Mouse (Mus musculus): ENCODE data around the gene Nt5e. TPM values are rescaled to one million over a fixed set of nuclear protein-coding genes. Genes with fewer than 3 reads are reported as not detected.

Nt5e gene
- polyA plus RNA-seq, 2 experiments from 2014 or later: 168 to 186 TPM

GRCm38 (mm10) chr9:88398461-88398860, 71.5 kb downstream of the Nt5e start:
- ATAC-seq: peak; percentile 32

- ATAC-seq: no peak
These were observed 77.1 kb downstream of the Nt5e start for GRCm38 (mm10) chr9:88404088-88404487.

- no peak for ATAC-seq
These were observed 77.5 kb downstream of the Nt5e start for GRCm38 (mm10) chr9:88404515-88404914.

GRCm38 (mm10) chr9:88409978-88410377, 83.0 kb downstream of the Nt5e start:
- no peak for ATAC-seq

GRCm38 (mm10) chr9:88416752-88417151, 89.8 kb downstream of the Nt5e start:
- no peak for ATAC-seq

Other genes with a start within 250 kb of the Nt5e start
- gene Snx14, start 111.8 kb downstream of the Nt5e start, polyA plus RNA-seq (2017; shearing (Covaris generic)): 10 to 100 TPM; 40.0 to 44.5 TPM
- gene Gm20537, start 129.4 kb downstream of the Nt5e start, polyA plus RNA-seq (2017; shearing (Covaris generic)): 1 to 10 TPM in 1 of 2 experiments, not detected in 1; 1.6 TPM
- 100 to 1,000 TPM; 113 to 115 TPM for gene Syncrip, start 155.4 kb downstream of the Nt5e start, polyA plus RNA-seq (2017; shearing (Covaris generic))
- gene Zfp949, start 220.8 kb downstream of the Nt5e start, polyA plus RNA-seq (2017; shearing (Covaris generic)): 10 to 100 TPM; 10.6 to 10.9 TPM